Mouse (Mus musculus) testis, adult 2 months (tissue): Measurements from ENCODE around the gene Cwc22. TPM values are rescaled to one million over a fixed set of nuclear protein-coding genes. Genes with fewer than 3 reads are reported as not detected.

Experiments used
- H3K27ac ChIP-seq: fragments of 200-500 bp; 2 replicates; pipeline ENCODE4 v1.5.1; 2012; ENCODE audit warnings: low read depth, low read length; ENCODE audit not compliant: control insufficient read depth, insufficient read depth
- H3K27me3 ChIP-seq: fragments of 200-500 bp; 2 replicates; pipeline ENCODE4 v1.6.1; 2012; ENCODE audit warnings: mild to moderate bottlenecking, low read length, moderate library complexity; ENCODE audit not compliant: control insufficient read depth, insufficient read depth
- H3K36me3 ChIP-seq: fragments of 200-500 bp; 2 replicates; pipeline ENCODE4 v1.6.1; 2012; ENCODE audit warnings: mild to moderate bottlenecking, low read length; ENCODE audit not compliant: control insufficient read depth, insufficient read depth
- H3K4me1 ChIP-seq: fragments of 200-500 bp; 2 replicates; pipeline ENCODE4 v1.6.1; 2012; ENCODE audit warnings: low read length; ENCODE audit not compliant: control insufficient read depth, insufficient read depth
- H3K4me3 ChIP-seq: fragments of 200-500 bp; 2 replicates; pipeline ENCODE4 v1.5.1; 2012; ENCODE audit warnings: low read depth, mild to moderate bottlenecking, low read length, moderate library complexity, mixed read lengths; ENCODE audit not compliant: control insufficient read depth
- CTCF ChIP-seq: fragments of 200-500 bp; IDR thresholded peaks from 2 replicates; pipeline ENCODE4 v1.5.1; 2012; ENCODE audit warnings: low read depth, mild to moderate bottlenecking, inconsistent platforms, low read length, moderate library complexity; ENCODE audit not compliant: control insufficient read depth, insufficient read depth, insufficient replicate concordance
- POLR2A ChIP-seq: fragments of 200-500 bp; IDR thresholded peaks from 2 replicates; pipeline ENCODE4 v1.6.1; 2012; ENCODE audit warnings: low read depth, mild to moderate bottlenecking, inconsistent platforms, low read length, moderate library complexity; ENCODE audit not compliant: control insufficient read depth
- polyA plus RNA-seq: library from polyadenylated mRNA; depleted of rRNA; stranded (reverse); fragments of >200 nt; gene quantifications from 2 replicates; pipeline ENCODE4 v1.2.3, GENCODE M21; 2012; rRNA removed

Cwc22 gene
- polyA plus RNA-seq: 3.2 and 3.5 TPM in 2 replicates

DNA sequence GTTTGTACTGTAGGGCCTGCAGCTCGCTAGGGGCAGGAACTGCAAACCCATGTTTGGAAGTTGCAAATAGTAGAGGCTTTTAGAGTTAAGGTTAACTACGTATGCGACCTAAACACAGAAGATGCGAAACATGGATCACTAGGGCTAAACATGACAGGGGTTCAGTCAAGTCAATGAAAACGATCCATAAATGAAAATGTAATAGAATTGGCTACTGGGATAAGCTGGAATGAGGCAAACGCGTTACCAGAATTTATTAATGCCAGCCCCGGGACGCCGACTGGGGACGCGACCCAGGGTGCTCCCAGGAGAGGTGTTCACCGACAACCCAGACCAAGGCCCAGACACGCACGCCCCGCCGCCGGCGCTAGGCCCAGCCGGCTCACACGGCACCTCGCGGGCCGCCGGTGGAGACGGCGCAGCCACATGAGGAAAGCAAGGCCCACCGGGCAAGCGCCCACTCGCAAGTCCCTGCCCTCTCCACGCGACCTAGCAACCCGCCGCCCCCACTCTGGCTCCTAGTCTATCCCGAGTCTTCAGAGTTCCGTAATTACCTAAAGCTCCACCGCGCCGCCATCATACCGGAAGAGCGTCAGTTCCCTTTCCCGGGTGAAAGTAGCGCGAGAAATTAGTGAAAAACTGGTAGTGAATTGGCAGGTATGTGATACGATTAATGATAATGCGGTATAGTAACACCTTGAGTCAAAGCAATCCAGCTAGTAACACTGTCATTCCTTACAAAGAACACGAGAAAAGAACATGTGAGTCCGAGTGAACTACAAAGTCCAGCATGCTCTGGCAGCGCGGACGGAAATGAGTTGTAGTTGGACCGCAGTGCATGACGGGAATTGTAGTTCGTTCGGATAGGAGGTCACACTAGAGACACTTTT is at the start of gene Cwc22:
Gene Cwc22, minus strand, starts transcription at position 780 of the 890 bp plus-strand sequence.
- Histone ChIP-seq H3K27ac (peak within 1 kb of the TSS; percentile 90), H3K36me3 (no peaks in the 10 kb centered on the region), H3K27me3 (no peaks in the 10 kb centered on the region), H3K4me1 (peaks cover 5% of the 10 kb centered on the region; the same call in 1 of the 2 replicates), H3K4me3 (peak within 1 kb of the TSS; percentile 93)
- TF ChIP-seq POLR2A (peak; percentile 69), CTCF (no peak)

GRCm38 (mm10) chr2:77993727-77994401 is 47.7 kb upstream of the Cwc22 start:
- Histone ChIP-seq H3K4me1 (no peaks in the 10 kb centered on the region), H3K27ac (no peak overlapping the region), H3K4me3 (no peak overlapping the region), H3K27me3 (no peaks in the 10 kb centered on the region), H3K36me3 (no peaks in the 10 kb centered on the region)
- TF ChIP-seq POLR2A (no peak), CTCF (no peak)

DNA sequence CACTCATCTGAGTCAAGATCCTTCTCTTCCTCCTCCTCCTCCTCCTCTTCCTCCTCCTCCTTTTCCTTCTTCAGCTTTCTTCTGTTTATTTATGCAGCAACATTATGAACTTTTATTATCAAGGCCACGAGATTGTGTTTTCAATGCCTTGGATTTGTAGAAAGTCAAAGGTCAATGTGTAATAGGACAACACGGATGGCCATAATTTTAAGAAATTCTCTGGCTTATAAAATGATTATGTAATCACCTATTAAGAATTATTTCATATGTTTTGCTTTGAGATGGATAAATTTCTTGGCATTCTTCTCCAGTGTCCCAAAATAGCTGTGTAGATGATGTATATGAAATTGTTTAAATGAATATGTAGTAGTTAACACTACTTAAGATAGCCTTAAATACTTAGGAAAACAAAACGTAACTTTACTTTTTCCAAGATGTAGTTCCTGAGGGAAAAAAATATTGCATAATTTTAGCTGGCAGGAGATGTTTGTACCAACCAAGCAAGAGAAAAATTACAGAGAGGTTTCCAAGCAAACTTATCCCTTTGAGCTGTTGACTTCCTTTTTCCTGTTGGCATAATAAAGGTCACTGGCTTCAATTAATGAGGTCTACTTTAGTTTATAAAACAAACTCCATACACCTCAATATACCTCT is 46.9 kb upstream of the Cwc22 start:
- Histone ChIP-seq H3K27me3 (no peaks in the 10 kb centered on the region), H3K4me3 (no peak overlapping the region), H3K27ac (no peak overlapping the region), H3K4me1 (no peaks in the 10 kb centered on the region), H3K36me3 (no peaks in the 10 kb centered on the region)
- no peak for TF ChIP-seq CTCF
- no peak for TF ChIP-seq POLR2A

- H3K36me3 ChIP-seq: no peaks in the 10 kb centered on the region
- no peak overlapping the region for H3K27ac ChIP-seq
- no peaks in the 10 kb centered on the region for H3K4me1 ChIP-seq
- H3K27me3 ChIP-seq: no peaks in the 10 kb centered on the region
- no peak overlapping the region for H3K4me3 ChIP-seq
- no peak for TF ChIP-seq POLR2A
- no peak for TF ChIP-seq CTCF
Measured at GRCm38 (mm10) chr2:77990820-77991219, 44.6 kb upstream of the Cwc22 start.

GRCm38 (mm10) chr2:77990121-77990520 is 43.9 kb upstream of the Cwc22 start:
- Histone ChIP-seq H3K27me3 (no peaks in the 10 kb centered on the region), H3K4me1 (no peaks in the 10 kb centered on the region), H3K36me3 (no peaks in the 10 kb centered on the region), H3K27ac (no peak overlapping the region), H3K4me3 (no peak overlapping the region)
- TF ChIP-seq CTCF (no peak), POLR2A (no peak)

GRCm38 (mm10) chr2:77989390-77989789 is 43.2 kb upstream of the Cwc22 start:
- no peak overlapping the region for H3K4me3 ChIP-seq
- no peaks in the 10 kb centered on the region for H3K36me3 ChIP-seq
- no peaks in the 10 kb centered on the region for H3K4me1 ChIP-seq
- H3K27me3 ChIP-seq: no peaks in the 10 kb centered on the region
- H3K27ac ChIP-seq: no peak overlapping the region
- TF ChIP-seq POLR2A (no peak), CTCF (no peak)

- Histone ChIP-seq H3K27me3 (no peaks in the 10 kb centered on the region), H3K4me3 (no peak overlapping the region), H3K4me1 (no peaks in the 10 kb centered on the region), H3K27ac (no peak overlapping the region), H3K36me3 (no peaks in the 10 kb centered on the region)
- TF ChIP-seq CTCF (no peak), POLR2A (no peak)
Measured at GRCm38 (mm10) chr2:77985991-77986730, 40.0 kb upstream of the Cwc22 start.
